Mouse (Mus musculus) lung, postnatal 0 days (tissue): ENCODE measurements around the gene Cyb5d1. TPM values are rescaled to one million over a fixed set of nuclear protein-coding genes. Genes with fewer than 3 reads are reported as not detected.
A peak's percentile ranks its signal among the peaks of the same experiment; 100 is the strongest.

ENCODE experiments used
- ATAC-seq: fragments of 200-750 bp; cut with Nextera tagmentation; 2 replicates; pipeline ENCODE4 v1.8.0; 2017; ENCODE audit warnings: moderate library complexity
- DNase-seq: peaks from one replicate; pipeline ENCODE4 v3.0.0-alpha.2; 2016; ENCODE audit warnings: low spot score
- H3K27ac ChIP-seq: fragments of 300-500 bp; sonication (generic); 2 replicates; pipeline ENCODE4 v1.5.1; 2014; ENCODE audit warnings: antibody characterized with exemption, mild to moderate bottlenecking, low read length, mixed read lengths
- H3K27me3 ChIP-seq: fragments of 300-500 bp; sonication (generic); replicated peaks from 2 replicates; pipeline ENCODE4 v1.6.1; 2014; ENCODE audit warnings: low read length, mixed read lengths; ENCODE audit not compliant: insufficient read depth
- H3K36me3 ChIP-seq: fragments of 300-500 bp; sonication (generic); 2 replicates; pipeline ENCODE4 v1.6.1; 2014; ENCODE audit warnings: low read length, mixed read lengths; ENCODE audit not compliant: insufficient read depth
- H3K4me1 ChIP-seq: fragments of 300-500 bp; sonication (generic); 2 replicates; pipeline ENCODE4 v1.6.1; 2014; ENCODE audit warnings: antibody characterized with exemption, low read depth, low read length, mixed read lengths; ENCODE audit not compliant: insufficient read depth
- H3K4me2 ChIP-seq: fragments of 300-500 bp; sonication (generic); replicated peaks from 2 replicates; pipeline ENCODE4 v1.6.1; 2014; ENCODE audit warnings: low read depth, mild to moderate bottlenecking, low read length, moderate library complexity, mixed read lengths
- H3K4me3 ChIP-seq: fragments of 300-500 bp; sonication (generic); 2 replicates; pipeline ENCODE4 v1.5.1; 2014; ENCODE audit warnings: low read depth, low read length
- H3K9ac ChIP-seq: fragments of 300-500 bp; sonication (generic); replicated peaks from 2 replicates; pipeline ENCODE4 v1.6.1; 2014; ENCODE audit warnings: low read depth, mild to moderate bottlenecking
- H3K9me3 ChIP-seq: fragments of 300-500 bp; sonication (generic); 2 replicates; pipeline ENCODE4 v1.6.1; 2016; ENCODE audit warnings: low read length, mixed read lengths
- CTCF ChIP-seq: IDR thresholded peaks from 2 replicates; pipeline ENCODE4 v1.5.1; 2016; ENCODE audit warnings: antibody characterized with exemption, mild to moderate bottlenecking
- EP300 ChIP-seq: IDR thresholded peaks from 2 replicates; pipeline ENCODE4 v1.6.1; 2016; ENCODE audit warnings: antibody characterized with exemption, mild to moderate bottlenecking, control low read depth
- WGBS: fragments of 180-500 bp; shearing (Covaris S2); extraction: QIAGEN DNeasy Blood & Tissue Kit; methylation state at CpG from one replicate; pipeline ENCODE4 v1.1.7; 2014; 5-methylcytosine and 5-hydroxymethylcytosine counted together
- polyA plus RNA-seq: library from polyadenylated mRNA; unstranded; fragments of >200 nt; fragmentation: Nextera tagmentation; extraction: Ambion mirVana; gene quantifications from 2 replicates; pipeline ENCODE4 v1.2.1, GENCODE M21; 2015

Gene Cyb5d1
- polyA plus RNA-seq, 1 experiment from 2014 or later: 16.3 TPM

DNA sequence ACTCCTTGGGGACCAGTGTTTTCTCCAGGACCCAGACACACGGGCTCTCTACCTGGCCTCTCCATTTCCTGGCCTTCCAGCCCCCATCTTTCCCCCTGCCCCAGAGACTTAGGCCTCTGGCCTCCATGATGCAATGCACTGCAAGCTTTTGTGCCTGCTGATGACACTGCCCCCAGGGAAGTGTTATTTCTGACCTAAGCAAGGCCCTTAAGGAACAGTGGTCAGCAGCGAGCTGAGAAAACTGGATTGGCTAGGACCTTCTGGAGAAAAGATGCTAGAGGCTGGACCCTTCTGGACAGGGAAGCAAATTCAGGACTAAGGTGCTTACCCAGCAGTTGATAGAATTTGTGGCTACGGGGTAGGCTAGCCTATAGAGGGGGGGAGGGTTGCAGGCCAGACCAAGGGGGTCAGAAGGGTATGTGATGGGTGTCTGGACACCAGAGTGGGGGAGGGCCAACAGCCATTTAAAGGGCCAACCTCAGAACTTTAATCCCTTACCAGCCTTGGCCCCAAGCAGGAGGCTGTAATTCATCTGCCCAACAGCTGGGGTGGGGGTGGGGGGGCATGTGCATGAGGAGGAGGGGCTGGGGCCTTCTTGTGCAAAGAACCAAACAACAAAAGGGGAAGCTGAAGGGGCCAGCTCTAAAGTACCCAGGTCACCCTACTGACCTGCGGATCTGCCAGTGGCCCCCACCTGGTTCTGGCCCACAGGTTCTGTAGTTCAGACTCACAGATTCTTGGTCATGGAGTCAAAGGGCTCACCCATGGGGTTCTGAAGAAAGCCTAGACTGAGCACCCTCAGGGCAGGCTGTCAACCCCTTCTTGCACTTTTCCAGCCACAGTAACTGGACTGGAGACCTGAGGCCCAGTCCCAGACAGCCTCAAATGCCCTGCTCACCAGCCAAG, 19.2 kb upstream of the Cyb5d1 start:
- Histone ChIP-seq H3K4me2 (peak overlapping the region; percentile 96), H3K27me3 (no peaks in the 10 kb centered on the region), H3K9me3 (no peaks in the 10 kb centered on the region), H3K4me3 (peak overlapping the region; percentile 51), H3K27ac (peak overlapping the region; percentile 98), H3K9ac (peak overlapping the region; percentile 56), H3K4me1 (peaks cover 27% of the 10 kb centered on the region), H3K36me3 (no peaks in the 10 kb centered on the region)
- 22% methylated on average over 4 of the region's 4 CpGs for WGBS
- no peak for TF ChIP-seq EP300
- no peak for TF ChIP-seq CTCF
- ATAC-seq (no peak), DNase-seq (peak; percentile 40)

DNA sequence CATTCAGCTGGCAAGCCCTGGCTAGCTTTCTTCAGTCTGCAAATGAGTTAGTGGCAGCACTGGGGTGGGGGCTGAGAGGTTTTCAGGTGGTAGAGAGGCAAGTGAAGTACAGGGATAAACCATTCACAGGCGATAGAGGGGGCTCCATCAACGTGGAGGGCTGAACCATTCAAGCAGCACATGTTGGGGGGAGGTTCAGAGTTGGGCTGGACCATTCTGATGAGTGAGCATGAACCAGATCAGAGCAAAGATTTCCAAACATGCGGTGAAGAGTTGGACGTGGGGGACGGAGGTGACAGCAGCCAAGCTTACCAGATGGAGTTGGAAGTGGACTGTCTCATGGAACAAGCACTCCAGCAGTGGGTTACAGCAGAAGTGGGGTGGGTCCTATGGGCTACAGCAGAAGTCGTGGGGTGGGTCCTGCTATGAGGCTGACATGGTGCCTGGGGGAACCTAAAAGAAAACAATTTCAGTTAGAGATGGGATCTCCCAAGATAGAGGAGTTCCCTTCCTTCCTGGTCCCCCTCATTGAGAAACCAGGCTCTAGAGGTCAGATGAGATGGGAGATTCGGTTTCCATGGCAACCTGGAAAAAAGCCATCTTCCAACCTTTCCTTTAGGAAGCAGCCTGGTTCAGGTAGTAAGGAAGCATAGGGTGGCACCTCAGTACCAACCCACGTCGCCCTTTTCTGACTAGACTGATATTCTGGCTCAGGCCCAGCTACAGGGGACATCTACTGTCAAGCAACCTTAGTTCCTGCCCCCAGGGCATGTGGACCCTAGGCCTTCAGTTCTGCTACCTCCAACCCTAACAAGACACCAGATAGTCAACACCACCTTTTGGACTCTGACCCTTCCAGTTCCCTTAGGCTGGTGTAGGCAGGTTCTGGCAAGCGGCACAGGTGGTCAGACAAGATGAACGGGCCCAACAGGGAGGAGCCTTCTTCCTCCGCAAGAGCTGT, 18.1 kb upstream of the Cyb5d1 start, which contains the start of gene Kdm6b:
Gene Kdm6b (minus strand): TSS at position 455 of the 961 bp plus-strand sequence.
- Histone ChIP-seq H3K27ac (peak within 1 kb of the TSS; percentile 98), H3K9ac (no peak within 1 kb of the TSS), H3K4me1 (peaks cover 27% of the 10 kb centered on the region), H3K27me3 (no peaks in the 10 kb centered on the region), H3K4me2 (peak within 1 kb of the TSS; percentile 96), H3K4me3 (no peak within 1 kb of the TSS), H3K9me3 (no peaks in the 10 kb centered on the region), H3K36me3 (no peaks in the 10 kb centered on the region)
- TF ChIP-seq CTCF: no peak
- no peak for TF ChIP-seq EP300
- WGBS: 35% methylated on average over 12 of the region's 12 CpGs
- DNase-seq (peak; percentile 63), ATAC-seq (no peak)

DNA sequence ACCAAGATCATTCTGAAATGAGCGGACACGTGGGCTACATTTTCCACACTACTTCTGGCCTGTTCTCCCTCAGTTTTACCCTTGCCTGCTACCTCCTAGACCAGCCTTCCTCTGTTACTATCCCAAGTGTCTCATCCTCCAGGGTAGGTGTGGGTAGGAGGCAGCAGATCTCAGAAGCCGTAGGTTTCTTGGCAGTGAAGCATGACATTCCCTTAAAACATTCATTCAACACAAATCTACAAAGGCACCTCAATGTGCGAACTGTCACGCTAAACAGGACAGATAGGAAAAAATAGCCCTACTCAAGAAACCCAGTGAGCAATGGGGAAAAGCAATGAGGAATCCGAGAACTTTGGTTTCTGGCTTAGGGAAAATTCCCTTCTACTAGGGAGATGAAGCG, 17.1 kb upstream of the Cyb5d1 start:
- Histone ChIP-seq H3K36me3 (peaks cover 6% of the 10 kb centered on the region; the same call in 1 of the 2 replicates), H3K27ac (no peak overlapping the region), H3K27me3 (no peaks in the 10 kb centered on the region), H3K4me1 (peaks cover 32% of the 10 kb centered on the region), H3K9ac (no peak overlapping the region), H3K4me3 (no peak overlapping the region), H3K9me3 (no peaks in the 10 kb centered on the region), H3K4me2 (no peak overlapping the region)
- DNase-seq (no peak), ATAC-seq (no peak)
- TF ChIP-seq EP300: no peak
- no peak for TF ChIP-seq CTCF
- WGBS: 70% methylated on average over 7 of the region's 7 CpGs

- H3K4me3 ChIP-seq: peak overlapping the region; percentile 75
- peak; percentile 93 for DNase-seq
- WGBS: 3% methylated on average over 39 of the region's 39 CpGs
- H3K27ac ChIP-seq: peak overlapping the region; percentile 100
- H3K9ac ChIP-seq: peak overlapping the region; percentile 93
- no peaks in the 10 kb centered on the region for H3K9me3 ChIP-seq
- peaks cover 14% of the 10 kb centered on the region; the same call in 1 of the 2 replicates for H3K36me3 ChIP-seq
- TF ChIP-seq EP300 (0 out of 2 replicates have a peak, but pooled peaks have one; percentile 27), CTCF (peak; percentile 25)
- H3K4me2 ChIP-seq: peak overlapping the region; percentile 97
- peaks cover 32% of the 10 kb centered on the region for H3K4me1 ChIP-seq
- peak; percentile 34 for ATAC-seq
- H3K27me3 ChIP-seq: no peaks in the 10 kb centered on the region
Measured at GRCm38 (mm10) chr11:69411538-69412203, 16.2 kb upstream of the Cyb5d1 start.

DNA sequence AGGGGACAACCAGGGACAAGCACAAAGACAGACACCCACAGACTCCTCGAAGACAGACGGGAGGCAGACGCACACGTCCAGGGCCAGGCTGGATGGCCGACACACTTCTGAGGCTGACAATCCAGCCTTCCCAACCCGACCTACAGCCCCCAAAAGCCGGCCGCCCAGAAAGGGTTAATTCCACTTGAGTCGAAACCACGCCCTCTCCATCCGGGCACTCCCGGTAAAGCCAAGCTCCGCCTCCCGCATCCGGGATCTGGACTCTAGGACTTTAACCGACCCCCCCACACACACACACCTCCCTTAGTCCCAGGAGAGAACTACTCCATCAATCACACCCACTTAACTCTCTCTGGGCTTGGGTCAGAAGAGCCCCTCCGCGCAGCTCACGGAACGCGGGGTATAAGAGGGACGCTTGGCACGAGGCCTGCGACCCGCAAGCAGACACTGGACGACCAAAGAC, 15.7 kb upstream of the Cyb5d1 start:
- WGBS: 0% methylated on average over 26 of the region's 26 CpGs
- peak overlapping the region; percentile 100 for H3K27ac ChIP-seq
- H3K4me3 ChIP-seq: peak overlapping the region; percentile 75
- ATAC-seq: peak; percentile 62
- peak; percentile 98 for DNase-seq
- no peaks in the 10 kb centered on the region for H3K27me3 ChIP-seq
- peak overlapping the region; percentile 97 for H3K4me2 ChIP-seq
- H3K9ac ChIP-seq: peak overlapping the region; percentile 93
- H3K9me3 ChIP-seq: no peaks in the 10 kb centered on the region
- H3K36me3 ChIP-seq: peaks cover 19% of the 10 kb centered on the region
- H3K4me1 ChIP-seq: peaks cover 32% of the 10 kb centered on the region
- TF ChIP-seq EP300: no peak; the same call in 1 of the 2 replicates
- no peak for TF ChIP-seq CTCF
